Mouse (Mus musculus): Measurements from ENCODE around the gene Dmpk. TPM values are rescaled to one million over a fixed set of nuclear protein-coding genes. Genes with fewer than 3 reads are reported as not detected.
A peak's percentile ranks its signal among the peaks of the same experiment; 100 is the strongest.

The Dmpk gene
- total and polyA plus RNA-seq, 2 experiments from 2014 or later = 3.0 to 20.8 TPM

DNA sequence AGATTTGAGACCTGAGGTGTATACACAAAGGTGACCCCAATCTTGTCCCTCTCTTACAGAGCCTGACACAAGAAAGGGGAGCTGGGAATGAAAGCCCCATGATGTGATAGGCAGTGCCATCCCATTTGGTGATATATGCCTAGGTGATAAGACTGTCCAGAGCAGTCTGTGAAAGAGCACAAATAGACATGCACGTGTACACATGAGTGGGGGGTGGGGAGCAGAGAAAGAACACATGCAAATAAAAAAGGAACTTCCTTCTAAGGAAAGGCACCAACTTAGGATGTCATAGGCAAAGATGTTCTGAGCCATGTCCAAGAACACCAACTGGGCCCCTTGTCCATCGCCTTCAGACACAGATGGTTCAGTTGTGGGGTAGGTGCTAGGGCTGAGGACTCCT, 20.8 kb downstream of the Dmpk start:
- Histone ChIP-seq H3K4me1 (ENCODE audit: insufficient read depth) (no peaks in the 10 kb centered on the region), H3K4me3 (ENCODE audit: low read depth, low read length) (no peak overlapping the region), H3K27ac (ENCODE audit: low read depth, low read length) (no peak overlapping the region), H3K9ac (no peak overlapping the region), H3K27me3 (ENCODE audit: insufficient read depth, low read length) (no peaks in the 10 kb centered on the region), H3K36me3 (ENCODE audit: insufficient read depth) (peaks cover 5% of the 10 kb centered on the region; the same call in 1 of the 2 replicates), H3K4me2 (ENCODE audit: low read depth) (no peak overlapping the region), H3K9me3 (ENCODE audit: low read length) (no peaks in the 10 kb centered on the region)
- DNase-seq = no peak
- ATAC-seq = no peak
- WGBS = 77% methylated on average over 2 of the region's 2 CpGs
- TF ChIP-seq CTCF (IDR thresholded peaks at IDR 0.05; ENCODE audit: low read depth) = no peak

DNA sequence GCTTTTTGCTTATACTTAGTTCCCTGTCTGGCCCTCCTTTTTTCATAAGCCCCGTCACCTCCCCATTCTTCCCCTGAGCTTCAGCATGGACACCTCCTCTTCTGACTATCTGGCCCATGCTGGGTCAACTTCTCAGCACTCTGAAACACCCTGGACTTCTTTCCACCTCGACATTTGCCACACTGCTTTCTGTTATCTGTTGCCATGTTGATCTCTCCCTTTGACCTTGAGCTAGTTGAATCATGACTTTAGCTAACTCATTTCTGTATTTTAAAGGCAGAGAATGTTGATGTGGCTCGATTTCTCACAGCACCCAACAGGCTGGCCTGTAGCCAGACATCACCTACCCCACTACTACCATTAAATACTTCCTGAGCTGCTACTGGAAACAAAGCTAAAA, 23.8 kb downstream of the Dmpk start:
- Histone ChIP-seq H3K27ac (ENCODE audit: low read depth, low read length) (no peak overlapping the region), H3K27me3 (ENCODE audit: insufficient read depth, low read length) (no peaks in the 10 kb centered on the region), H3K9me3 (ENCODE audit: low read length) (no peaks in the 10 kb centered on the region), H3K36me3 (ENCODE audit: insufficient read depth) (peaks cover 3% of the 10 kb centered on the region; the same call in 1 of the 2 replicates), H3K4me2 (ENCODE audit: low read depth) (no peak overlapping the region), H3K4me1 (ENCODE audit: insufficient read depth) (no peaks in the 10 kb centered on the region), H3K9ac (no peak overlapping the region), H3K4me3 (ENCODE audit: low read depth, low read length) (no peak overlapping the region)
- DNase-seq = no peak
- WGBS = 55% methylated on average over 3 of the region's 3 CpGs
- ATAC-seq = no peak
- no peak for TF ChIP-seq CTCF (IDR thresholded peaks at IDR 0.05; ENCODE audit: low read depth)

DNA sequence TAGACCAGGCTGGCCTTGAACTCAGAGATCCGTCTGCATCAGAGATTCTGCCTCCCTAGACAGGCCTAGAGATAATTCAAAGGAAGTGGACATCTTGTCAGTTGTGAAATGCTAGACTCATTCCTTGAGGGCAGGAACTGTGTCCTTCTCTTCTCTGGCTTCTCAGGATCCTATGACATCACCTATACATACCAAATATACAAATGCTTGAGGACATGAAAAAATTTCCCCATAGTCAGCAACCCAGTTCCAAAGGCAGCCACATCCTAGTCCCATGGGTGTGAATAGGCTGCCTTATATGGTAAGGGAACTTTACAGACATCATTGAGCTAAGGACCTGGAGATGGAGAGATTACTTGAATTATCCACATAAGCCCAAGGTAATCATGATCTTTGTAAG, 25.9 kb downstream of the Dmpk start:
- no peak for TF ChIP-seq CTCF (IDR thresholded peaks at IDR 0.05; ENCODE audit: low read depth)
- Histone ChIP-seq H3K9ac (no peak overlapping the region), H3K27ac (ENCODE audit: low read depth, low read length) (no peak overlapping the region), H3K36me3 (ENCODE audit: insufficient read depth) (peaks cover 3% of the 10 kb centered on the region; the same call in 1 of the 2 replicates), H3K4me2 (ENCODE audit: low read depth) (no peak overlapping the region), H3K27me3 (ENCODE audit: insufficient read depth, low read length) (no peaks in the 10 kb centered on the region), H3K4me3 (ENCODE audit: low read depth, low read length) (no peak overlapping the region), H3K9me3 (ENCODE audit: low read length) (no peaks in the 10 kb centered on the region), H3K4me1 (ENCODE audit: insufficient read depth) (no peaks in the 10 kb centered on the region)
- 81% methylated on average over 1 of the region's 1 CpGs for WGBS
- ATAC-seq = no peak
- DNase-seq = no peak

DNA sequence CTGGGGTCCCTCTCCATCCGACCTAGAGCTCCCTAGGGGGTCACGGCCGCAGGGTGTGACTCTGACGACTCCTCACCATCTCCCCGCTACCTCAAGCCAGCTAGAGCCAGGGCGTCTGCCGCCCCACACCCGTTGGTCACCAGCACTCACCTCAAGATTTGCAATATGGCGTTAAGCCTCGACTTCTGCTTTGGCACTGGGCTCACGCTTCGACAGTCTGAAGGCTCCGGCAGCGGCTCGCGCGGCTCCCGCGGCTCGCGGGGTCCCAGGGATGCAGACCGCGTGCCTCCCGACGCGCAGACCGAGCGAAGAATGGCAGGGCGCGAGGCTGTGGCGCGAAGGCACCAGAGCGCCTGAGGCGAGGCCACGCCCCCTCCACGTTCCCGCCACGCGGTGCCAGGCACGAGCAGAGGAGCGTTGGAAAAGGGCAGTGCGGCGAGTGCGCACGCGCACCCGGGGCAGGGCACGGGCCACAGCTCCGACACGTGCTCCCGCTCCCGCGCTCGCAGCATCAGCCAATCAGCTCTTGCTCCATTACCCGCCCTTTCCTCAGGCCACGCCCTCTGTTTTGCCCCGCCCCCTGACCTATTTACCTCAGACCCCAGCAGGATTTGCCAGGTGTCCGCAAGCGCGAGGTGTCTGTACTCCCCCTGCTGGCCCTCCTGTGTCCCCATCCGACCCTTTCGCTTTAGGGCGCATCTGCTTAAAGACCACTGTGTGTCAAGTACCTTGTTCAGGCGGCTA, 34.6 kb downstream of the Dmpk start, which contains the start of gene Gm4969:
TSS of gene Gm4969 (minus strand) at position 341 of the 744 bp plus-strand sequence.
- Histone ChIP-seq H3K9ac (peak within 1 kb of the TSS; percentile 47), H3K4me2 (ENCODE audit: low read depth) (peak within 1 kb of the TSS; percentile 55)
- ATAC-seq = peak; percentile 58

DNA sequence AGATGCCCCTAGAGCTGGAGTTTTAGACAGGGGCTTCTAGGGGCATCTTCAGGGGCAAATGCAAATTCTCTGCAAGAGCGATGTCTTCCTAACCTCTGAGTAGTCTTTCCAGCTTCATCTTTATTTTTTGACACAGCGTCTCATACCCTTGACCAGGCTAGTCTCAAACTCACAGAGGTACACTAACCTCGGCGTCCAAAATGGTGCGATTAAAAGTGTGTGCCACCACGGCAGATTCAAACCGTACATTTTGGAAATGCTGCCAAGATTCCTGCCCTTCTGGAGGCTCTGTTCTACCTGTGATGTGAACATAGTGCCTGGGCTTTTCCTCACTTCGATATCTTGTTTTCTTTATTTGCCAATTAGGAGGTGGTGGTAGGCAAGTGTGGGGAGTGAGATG, 35.4 kb downstream of the Dmpk start:
- Histone ChIP-seq H3K4me3 (ENCODE audit: low read depth, low read length) (no peak overlapping the region), H3K9me3 (ENCODE audit: low read length) (no peaks in the 10 kb centered on the region), H3K9ac (no peak overlapping the region), H3K36me3 (ENCODE audit: insufficient read depth) (no peaks in the 10 kb centered on the region), H3K27me3 (ENCODE audit: insufficient read depth, low read length) (no peaks in the 10 kb centered on the region), H3K4me1 (ENCODE audit: insufficient read depth) (peaks cover 8% of the 10 kb centered on the region; the same call in 1 of the 2 replicates), H3K4me2 (ENCODE audit: low read depth) (no peak overlapping the region), H3K27ac (ENCODE audit: low read depth, low read length) (no peak overlapping the region)
- 91% methylated on average over 8 of the region's 8 CpGs for WGBS
- ATAC-seq (no peak), DNase-seq (no peak)
- TF ChIP-seq CTCF (IDR thresholded peaks at IDR 0.05; ENCODE audit: low read depth) = no peak

More for the DNA sequence above, 34.6 kb downstream of the Dmpk start, which contains the start of gene Gm4969:
- no peaks in the 10 kb centered on the region for H3K27me3 ChIP-seq (ENCODE audit: insufficient read depth, low read length)
- no peaks in the 10 kb centered on the region for H3K9me3 ChIP-seq (ENCODE audit: low read length)
- 23% methylated on average over 62 of the region's 64 CpGs for WGBS
- DNase-seq = peak; percentile 89
- TF ChIP-seq CTCF (IDR thresholded peaks at IDR 0.05; ENCODE audit: low read depth) = no peak; the same call in 1 of the 2 replicates
- H3K4me1 ChIP-seq (ENCODE audit: insufficient read depth) = peaks cover 8% of the 10 kb centered on the region; the same call in 1 of the 2 replicates
- H3K4me3 ChIP-seq (ENCODE audit: low read depth, low read length) = peak within 1 kb of the TSS; percentile 38
- H3K27ac ChIP-seq (ENCODE audit: low read depth, low read length) = 0 out of 2 replicates have a peak within 1 kb of the TSS, but pooled peaks have one; percentile 57
- H3K36me3 ChIP-seq (ENCODE audit: insufficient read depth) = no peaks in the 10 kb centered on the region

DNA sequence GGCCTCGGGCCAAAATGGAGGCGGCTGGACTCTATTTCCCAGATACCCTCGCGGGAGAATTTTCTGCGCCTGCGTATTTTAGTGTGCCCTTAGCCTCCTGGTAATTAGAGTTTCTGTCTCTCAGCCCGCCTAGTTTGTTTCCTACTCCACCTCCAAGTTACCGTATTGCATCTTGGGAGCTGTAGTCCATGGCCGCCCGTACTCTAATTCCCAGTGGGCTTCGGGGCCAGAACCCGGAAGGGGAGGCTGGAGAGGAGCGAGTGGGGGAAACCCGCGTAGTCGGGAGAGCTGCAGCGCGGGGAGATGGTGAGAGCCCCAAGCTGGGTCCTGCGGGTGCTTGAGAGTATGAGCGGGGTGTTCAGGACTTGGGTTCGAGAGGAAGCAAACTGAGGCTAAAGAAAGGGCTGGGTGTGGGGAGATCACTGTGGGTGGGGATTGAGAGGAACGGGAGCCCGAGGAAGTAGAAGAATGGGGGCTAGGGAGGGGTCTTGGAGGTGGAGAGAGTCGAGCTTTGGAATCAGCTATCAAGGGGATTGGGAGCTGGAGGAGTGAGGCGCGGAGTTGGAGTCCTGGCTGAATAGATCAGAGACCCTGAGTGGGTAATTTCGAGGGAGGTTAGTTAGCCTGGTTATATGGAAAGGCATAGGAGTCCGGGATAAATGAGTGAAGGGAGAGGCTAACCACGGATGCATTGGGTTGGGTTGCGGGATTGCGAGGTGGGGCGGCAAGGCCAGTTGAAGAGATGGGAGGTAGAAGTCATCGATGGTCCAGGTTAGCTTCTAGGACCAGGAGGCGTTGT, 36.2 kb downstream of the Dmpk start, which contains the start of gene Fbxo46:
TSS of gene Fbxo46 (plus strand) at position 229 of the 799 bp plus-strand sequence.
- Histone ChIP-seq H3K4me3 (ENCODE audit: low read depth, low read length) (peak within 1 kb of the TSS; percentile 75), H3K4me1 (ENCODE audit: insufficient read depth) (peaks cover 8% of the 10 kb centered on the region; the same call in 1 of the 2 replicates), H3K9ac (peak within 1 kb of the TSS; percentile 75), H3K4me2 (ENCODE audit: low read depth) (peak within 1 kb of the TSS; percentile 73), H3K27ac (ENCODE audit: low read depth, low read length) (peak within 1 kb of the TSS; percentile 78), H3K27me3 (ENCODE audit: insufficient read depth, low read length) (no peaks in the 10 kb centered on the region), H3K9me3 (ENCODE audit: low read length) (no peaks in the 10 kb centered on the region), H3K36me3 (ENCODE audit: insufficient read depth) (no peaks in the 10 kb centered on the region)
- ATAC-seq (peak; percentile 97), DNase-seq (peak; percentile 98)
- no peak for TF ChIP-seq CTCF (IDR thresholded peaks at IDR 0.05; ENCODE audit: low read depth)
- WGBS = 4% methylated on average over 34 of the region's 34 CpGs
